Mouse (Mus musculus): ENCODE measurements at regions not wholly inside any gene's neighbourhood (a gene's known extent, or its start where the extent isn't known, plus 50 kb on each side); places are given as distances from the start of the nearest gene placed in this dataset.

DNA sequence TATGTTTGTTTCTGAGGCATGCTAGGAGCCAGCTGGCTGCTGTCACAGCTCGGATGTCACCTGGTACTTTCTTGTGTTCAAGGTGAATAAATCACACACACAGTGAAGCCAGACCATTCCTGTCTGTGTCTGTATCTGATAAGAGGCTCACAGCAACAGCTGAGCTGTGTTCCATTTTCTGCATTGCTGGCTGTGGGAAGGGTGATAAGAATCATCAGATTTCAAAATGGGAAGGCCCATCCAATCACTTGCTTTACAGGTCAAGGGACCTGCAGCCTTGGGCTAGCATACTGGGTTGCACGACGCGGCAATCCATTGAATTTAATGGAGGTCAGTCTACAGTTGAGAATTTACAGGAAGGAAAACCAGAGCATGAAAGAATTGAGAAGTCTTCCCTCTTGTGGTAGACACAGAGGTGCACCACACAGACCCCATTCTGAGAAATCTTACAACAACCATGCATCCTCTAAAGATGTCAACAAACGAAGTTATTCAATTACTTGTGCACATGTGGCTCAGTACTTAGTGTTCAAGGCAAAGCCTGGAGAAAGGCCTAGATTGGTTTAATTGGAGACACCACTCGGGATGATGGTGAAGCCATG lies 135.2 kb downstream of the Gm12728 start:
- no peak overlapping the region for H3K4me2 ChIP-seq (replicated peaks)
- H3K4me3 ChIP-seq = no peak overlapping the region
- no peaks in the 10 kb centered on the region for H3K36me3 ChIP-seq
- 81% methylated on average over 6 of the region's 6 CpGs for WGBS
- H3K27me3 ChIP-seq = no peaks in the 10 kb centered on the region
- no peak overlapping the region for H3K27ac ChIP-seq
- no peaks in the 10 kb centered on the region for H3K4me1 ChIP-seq
- no peak for ATAC-seq (ENCODE audit: low FRiP score)
- no peak overlapping the region for H3K9ac ChIP-seq
- no peaks in the 10 kb centered on the region for H3K9me3 ChIP-seq (replicated peaks)

GRCm38 (mm10) chr4:105925506-105925905 lies 135.8 kb downstream of the Gm12728 start:
- Histone ChIP-seq H3K27ac (no peak overlapping the region), H3K4me2 (replicated peaks) (no peak overlapping the region), H3K4me1 (no peaks in the 10 kb centered on the region), H3K27me3 (no peaks in the 10 kb centered on the region), H3K9ac (no peak overlapping the region), H3K36me3 (no peaks in the 10 kb centered on the region), H3K9me3 (replicated peaks) (no peaks in the 10 kb centered on the region), H3K4me3 (no peak overlapping the region)
- ATAC-seq (ENCODE audit: low FRiP score) = no peak
- 91% methylated on average over 2 of the region's 2 CpGs for WGBS

DNA sequence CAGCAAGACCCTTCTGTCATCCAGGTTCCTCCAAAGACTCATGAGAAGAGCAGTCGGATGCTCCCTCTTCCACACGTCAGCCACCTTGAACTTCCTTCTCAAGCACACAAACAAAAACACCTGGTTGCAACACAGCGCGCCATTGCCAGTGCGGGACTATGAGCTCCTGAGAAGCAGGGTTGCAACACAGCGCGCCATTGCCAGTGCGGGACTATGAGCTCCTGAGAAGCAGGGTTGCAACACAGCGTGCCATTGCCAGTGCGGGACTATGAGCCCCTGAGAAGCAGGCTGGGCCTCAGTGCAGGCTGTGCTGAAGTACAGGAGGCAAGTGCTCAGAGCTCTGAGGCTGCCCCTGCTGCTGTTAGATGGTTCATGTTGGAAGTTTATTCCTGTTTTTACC lies 140.0 kb downstream of the Gm12728 start:
- no peaks in the 10 kb centered on the region for H3K27me3 ChIP-seq
- no peaks in the 10 kb centered on the region for H3K9me3 ChIP-seq (replicated peaks)
- H3K27ac ChIP-seq = no peak overlapping the region
- H3K9ac ChIP-seq = no peak overlapping the region
- H3K4me2 ChIP-seq (replicated peaks) = no peak overlapping the region
- WGBS = 87% methylated on average over 10 of the region's 10 CpGs
- no peak for ATAC-seq (ENCODE audit: low FRiP score)
- no peaks in the 10 kb centered on the region for H3K36me3 ChIP-seq
- no peak overlapping the region for H3K4me3 ChIP-seq
- H3K4me1 ChIP-seq = no peaks in the 10 kb centered on the region

- Histone ChIP-seq H3K4me2 (replicated peaks) (no peak overlapping the region), H3K27ac (no peak overlapping the region), H3K4me3 (no peak overlapping the region), H3K4me1 (no peaks in the 10 kb centered on the region), H3K27me3 (no peaks in the 10 kb centered on the region), H3K9ac (no peak overlapping the region), H3K36me3 (no peaks in the 10 kb centered on the region), H3K9me3 (replicated peaks) (no peaks in the 10 kb centered on the region)
- WGBS = 62% methylated on average over 4 of the region's 4 CpGs
- ATAC-seq (ENCODE audit: low FRiP score) = no peak
Observed at GRCm38 (mm10) chr4:105934971-105935370, 145.3 kb downstream of the Gm12728 start.

- H3K27me3 ChIP-seq = no peaks in the 10 kb centered on the region
- no peak overlapping the region for H3K9ac ChIP-seq
- H3K27ac ChIP-seq = no peak overlapping the region
- H3K9me3 ChIP-seq (replicated peaks) = no peaks in the 10 kb centered on the region
- ATAC-seq (ENCODE audit: low FRiP score) = no peak
- H3K36me3 ChIP-seq = no peaks in the 10 kb centered on the region
- no peak overlapping the region for H3K4me2 ChIP-seq (replicated peaks)
- H3K4me1 ChIP-seq = no peaks in the 10 kb centered on the region
- no peak overlapping the region for H3K4me3 ChIP-seq
- 91% methylated on average over 7 of the region's 7 CpGs for WGBS
Observed at GRCm38 (mm10) chr4:105936755-105937514, 147.3 kb downstream of the Gm12728 start.

DNA sequence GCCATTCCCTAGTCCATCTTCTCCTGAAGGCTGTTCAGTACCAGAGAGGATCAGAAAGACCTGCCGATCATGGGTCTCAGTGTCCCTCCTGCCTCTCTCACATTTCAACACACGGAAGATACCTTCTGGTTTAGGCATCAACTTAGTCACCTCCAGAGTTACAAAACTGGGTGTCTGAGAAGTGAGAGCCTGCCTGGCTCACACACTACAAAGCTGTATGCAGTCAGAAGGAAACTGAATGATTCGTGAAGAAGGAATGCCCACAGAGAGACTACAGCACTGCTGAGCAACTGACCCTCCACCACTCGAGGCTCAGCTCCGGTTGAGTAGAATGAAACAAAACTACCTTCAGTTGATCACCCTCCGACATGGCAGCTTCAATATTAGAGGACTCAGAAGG lies 147.9 kb downstream of the Gm12728 start:
- H3K4me1 ChIP-seq = no peaks in the 10 kb centered on the region
- 91% methylated on average over 6 of the region's 6 CpGs for WGBS
- no peaks in the 10 kb centered on the region for H3K27me3 ChIP-seq
- H3K4me2 ChIP-seq (replicated peaks) = no peak overlapping the region
- no peak overlapping the region for H3K27ac ChIP-seq
- ATAC-seq (ENCODE audit: low FRiP score) = no peak
- no peaks in the 10 kb centered on the region for H3K9me3 ChIP-seq (replicated peaks)
- H3K9ac ChIP-seq = no peak overlapping the region
- no peaks in the 10 kb centered on the region for H3K36me3 ChIP-seq
- H3K4me3 ChIP-seq = no peak overlapping the region

- no peak overlapping the region for H3K4me3 ChIP-seq
- ATAC-seq (ENCODE audit: low FRiP score) = no peak
- 85% methylated on average over 11 of the region's 11 CpGs for WGBS
Observed at GRCm38 (mm10) chr4:105938886-105939285, 149.2 kb downstream of the Gm12728 start.

DNA sequence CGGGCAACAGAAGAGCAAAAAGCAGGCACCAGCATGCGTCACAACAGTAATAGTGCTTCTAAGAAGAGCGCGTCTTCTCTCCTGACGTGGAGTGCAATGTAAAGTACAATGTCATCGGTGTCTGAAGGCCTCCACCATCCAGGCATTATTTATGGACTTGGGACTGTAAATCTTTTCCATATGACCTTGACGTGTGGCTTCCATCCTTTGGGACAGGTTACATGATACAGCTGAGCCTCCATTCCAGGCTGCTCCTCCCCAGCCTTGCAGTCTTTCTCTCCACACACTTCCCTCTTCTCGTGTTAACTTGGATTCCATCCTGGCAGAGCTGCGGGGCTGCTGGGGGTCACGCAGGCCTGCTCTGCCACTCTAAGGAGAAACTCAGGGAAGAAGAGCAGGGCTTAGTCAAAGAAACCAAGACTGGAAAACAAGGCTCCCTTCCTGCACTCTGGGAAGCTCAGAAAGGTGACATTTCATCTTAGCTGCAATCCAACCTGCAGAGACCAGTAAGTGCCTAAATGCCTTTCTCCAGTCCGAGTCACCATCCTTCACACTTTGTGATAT lies 150.0 kb downstream of the Gm12728 start:
- 77% methylated on average over 11 of the region's 11 CpGs for WGBS

More at GRCm38 (mm10) chr4:105938886-105939285, 149.2 kb downstream of the Gm12728 start:
- no peaks in the 10 kb centered on the region for H3K4me1 ChIP-seq
- H3K4me2 ChIP-seq (replicated peaks) = no peak overlapping the region
- no peaks in the 10 kb centered on the region for H3K9me3 ChIP-seq (replicated peaks)
- no peaks in the 10 kb centered on the region for H3K27me3 ChIP-seq
- H3K27ac ChIP-seq = no peak overlapping the region
- H3K36me3 ChIP-seq = no peaks in the 10 kb centered on the region
- H3K9ac ChIP-seq = no peak overlapping the region

DNA sequence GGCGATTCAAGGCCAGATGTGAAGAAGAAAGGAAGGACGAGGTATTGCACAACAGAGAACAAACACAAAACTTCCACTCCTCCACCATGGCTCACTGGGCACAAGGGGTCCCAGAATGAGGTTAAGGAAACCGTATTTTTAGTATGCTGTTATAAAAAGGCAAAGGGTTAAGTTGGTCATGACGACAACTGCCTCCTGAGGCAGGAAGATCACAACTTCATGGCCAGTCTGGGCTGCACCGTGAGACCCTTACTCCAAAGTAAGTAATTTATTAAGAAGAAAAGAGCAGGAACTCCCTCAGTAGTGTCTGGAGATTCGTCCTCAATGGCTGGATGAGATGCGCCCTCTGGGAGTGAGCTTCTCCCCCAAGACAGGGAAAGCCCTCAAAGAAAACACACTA lies 151.2 kb downstream of the Gm12728 start:
- 90% methylated on average over 7 of the region's 7 CpGs for whole genome bisulfite sequencing
- Histone ChIP-seq H3K27me3 (no peaks in the 10 kb centered on the region), H3K4me3 (no peak overlapping the region), H3K9ac (no peak overlapping the region), H3K36me3 (no peaks in the 10 kb centered on the region), H3K4me2 (replicated peaks) (no peak overlapping the region), H3K4me1 (0 out of 2 replicates have a peak, but pooled peaks cover 2% of the 10 kb centered on the region), H3K9me3 (replicated peaks) (no peaks in the 10 kb centered on the region), H3K27ac (no peak overlapping the region)
- no peak for ATAC-seq (ENCODE audit: low FRiP score)

More for the DNA sequence above, 150.0 kb downstream of the Gm12728 start:
- Histone ChIP-seq H3K27me3 (no peaks in the 10 kb centered on the region), H3K4me2 (replicated peaks) (no peak overlapping the region), H3K27ac (no peak overlapping the region), H3K36me3 (no peaks in the 10 kb centered on the region), H3K4me3 (no peak overlapping the region), H3K4me1 (no peaks in the 10 kb centered on the region), H3K9ac (no peak overlapping the region), H3K9me3 (replicated peaks) (no peaks in the 10 kb centered on the region)
- no peak for ATAC-seq (ENCODE audit: low FRiP score)

- Histone ChIP-seq H3K4me2 (replicated peaks) (no peak overlapping the region), H3K4me1 (0 out of 2 replicates have a peak, but pooled peaks cover 2% of the 10 kb centered on the region), H3K9me3 (replicated peaks) (no peaks in the 10 kb centered on the region), H3K36me3 (no peaks in the 10 kb centered on the region), H3K9ac (no peak overlapping the region), H3K4me3 (no peak overlapping the region), H3K27ac (no peak overlapping the region), H3K27me3 (no peaks in the 10 kb centered on the region)
- 44% methylated on average over 7 of the region's 7 CpGs for WGBS
- no peak for ATAC-seq (ENCODE audit: low FRiP score)
Observed at GRCm38 (mm10) chr4:105941785-105942184, 152.1 kb downstream of the Gm12728 start.

DNA sequence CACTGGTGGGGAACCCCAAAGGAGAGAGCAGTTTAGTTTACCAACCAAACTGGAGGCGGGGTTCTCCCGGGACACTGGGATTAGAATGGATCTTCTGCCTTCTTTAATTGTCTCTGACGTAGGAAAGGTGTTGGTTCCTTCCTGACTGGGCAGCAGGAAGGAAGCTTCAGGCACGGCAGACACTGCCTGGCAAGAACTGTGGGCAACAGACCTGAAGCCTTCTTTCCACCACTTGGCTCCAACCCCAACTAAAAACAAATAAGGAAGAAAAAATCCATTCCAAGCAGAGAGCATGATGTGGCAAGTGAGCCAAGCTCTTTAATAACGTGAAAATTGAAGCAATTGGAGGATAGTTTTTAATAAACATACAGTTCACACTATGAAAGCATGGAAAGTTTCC lies 155.3 kb downstream of the Gm12728 start:
- Histone ChIP-seq H3K4me3 (no peak overlapping the region), H3K9ac (no peak overlapping the region), H3K36me3 (no peaks in the 10 kb centered on the region), H3K9me3 (replicated peaks) (no peaks in the 10 kb centered on the region), H3K4me1 (0 out of 2 replicates have a peak, but pooled peaks cover 2% of the 10 kb centered on the region), H3K4me2 (replicated peaks) (no peak overlapping the region), H3K27me3 (no peaks in the 10 kb centered on the region), H3K27ac (no peak overlapping the region)
- ATAC-seq (ENCODE audit: low FRiP score) = no peak
- WGBS = 81% methylated on average over 5 of the region's 5 CpGs

DNA sequence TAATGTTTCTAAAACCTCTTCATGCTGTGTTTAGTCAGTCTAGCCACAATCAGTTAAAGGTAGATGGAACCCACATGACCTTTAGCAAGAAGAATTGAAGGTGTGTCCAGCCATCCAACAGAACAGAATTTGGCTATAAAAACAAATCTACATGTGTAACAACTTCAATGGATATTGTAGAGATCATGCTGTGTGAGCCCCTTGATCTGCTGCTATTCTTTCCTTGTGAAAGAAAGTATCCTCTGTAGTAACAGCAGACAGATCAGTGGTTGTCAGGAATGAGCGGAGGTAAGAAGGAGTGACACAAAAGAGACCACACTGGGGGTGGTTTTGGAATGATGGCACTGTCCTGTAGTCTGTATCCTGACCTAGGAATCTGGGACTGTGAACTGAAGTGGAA lies 156.3 kb downstream of the Gm12728 start:
- H3K4me2 ChIP-seq (replicated peaks) = no peak overlapping the region
- no peak overlapping the region for H3K27ac ChIP-seq
- no peak for ATAC-seq (ENCODE audit: low FRiP score)
- 59% methylated on average over 1 of the region's 1 CpGs for WGBS
- H3K27me3 ChIP-seq = no peaks in the 10 kb centered on the region
- H3K4me3 ChIP-seq = no peak overlapping the region
- no peaks in the 10 kb centered on the region for H3K9me3 ChIP-seq (replicated peaks)
- 0 out of 2 replicates have a peak, but pooled peaks cover 2% of the 10 kb centered on the region for H3K4me1 ChIP-seq
- no peak overlapping the region for H3K9ac ChIP-seq
- no peaks in the 10 kb centered on the region for H3K36me3 ChIP-seq
